Mouse (Mus musculus) layer of hippocampus, adult 2 months (tissue): ENCODE data around the gene Arl4a. TPM values are rescaled to one million over a fixed set of nuclear protein-coding genes. Genes with fewer than 3 reads are reported as not detected.

Experiments used
- DNase-seq, 2 experiments: peaks; one replicate each; pipeline ENCODE4 v3.0.0; 2022; ENCODE audit warnings: low spot score in 2 of 2
- H3K27ac ChIP-seq: fragments of 200-600 bp; 2 replicates; pipeline ENCODE4 v1.8.1; 2022
- H3K4me3 ChIP-seq: fragments of 200-600 bp; 2 replicates; pipeline ENCODE4 v1.8.1; 2022; ENCODE audit warnings: mild to moderate bottlenecking
- CTCF ChIP-seq: fragments of 200-600 bp; conservative IDR thresholded peaks from 2 replicates; pipeline ENCODE4 v1.8.1; 2022; ENCODE audit warnings: antibody characterized with exemption, mild to moderate bottlenecking, moderate library complexity
- total RNA-seq, 2 experiments: library from RNA; stranded (reverse); gene quantifications; 2 replicates each; pipeline ENCODE4 v1.2.3; 2021

The Arl4a gene
- total RNA-seq, 2 experiments from 2014 or later, result 29.9 to 30.5 TPM

DNA sequence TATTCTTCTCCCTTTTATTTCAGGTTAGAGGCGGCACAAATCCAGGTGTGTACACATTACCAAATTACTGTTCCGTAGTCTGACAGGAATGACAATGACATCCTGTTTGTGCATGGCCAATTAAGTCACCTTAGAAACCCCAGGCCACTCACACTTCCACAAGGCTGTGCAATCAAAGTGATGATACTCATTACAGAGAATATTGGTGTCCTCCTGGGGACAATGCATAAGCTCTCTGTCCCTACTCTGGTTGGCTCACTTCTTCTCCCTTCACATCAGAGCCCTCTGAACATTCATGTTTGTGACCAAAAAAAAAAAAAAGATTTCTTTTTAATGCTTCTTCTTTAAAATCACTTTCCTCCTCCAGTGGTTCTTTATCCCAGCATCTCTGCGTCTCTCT, 10.0 kb downstream of the Arl4a start:
- Histone ChIP-seq H3K27ac (peak overlapping the region; percentile 25; the same call in 1 of the 2 replicates), H3K4me3 (no peak overlapping the region)
- no peak for TF ChIP-seq CTCF
- DNase-seq, result no peak

DNA sequence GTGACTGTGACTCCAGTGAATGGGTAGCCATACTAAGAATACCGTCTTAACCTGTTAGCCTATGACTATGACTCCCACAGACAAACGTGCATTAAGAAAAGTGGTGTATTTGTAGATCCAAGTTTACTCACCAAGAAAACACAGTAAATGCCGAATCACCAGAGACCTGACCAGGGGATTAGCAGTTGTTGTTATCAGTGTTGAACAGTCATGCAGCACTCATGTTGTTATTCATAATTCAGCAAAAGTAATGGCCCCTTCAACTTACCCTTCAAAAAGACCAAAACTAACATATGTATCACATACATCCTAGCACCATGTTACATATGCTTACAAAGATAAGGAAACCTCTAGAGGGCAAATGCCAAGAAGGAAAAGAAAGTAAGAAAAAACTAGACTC, 10.4 kb downstream of the Arl4a start:
- Histone ChIP-seq H3K27ac (peak overlapping the region; percentile 25; the same call in 1 of the 2 replicates), H3K4me3 (no peak overlapping the region)
- no peak for TF ChIP-seq CTCF
- DNase-seq, result no peak

DNA sequence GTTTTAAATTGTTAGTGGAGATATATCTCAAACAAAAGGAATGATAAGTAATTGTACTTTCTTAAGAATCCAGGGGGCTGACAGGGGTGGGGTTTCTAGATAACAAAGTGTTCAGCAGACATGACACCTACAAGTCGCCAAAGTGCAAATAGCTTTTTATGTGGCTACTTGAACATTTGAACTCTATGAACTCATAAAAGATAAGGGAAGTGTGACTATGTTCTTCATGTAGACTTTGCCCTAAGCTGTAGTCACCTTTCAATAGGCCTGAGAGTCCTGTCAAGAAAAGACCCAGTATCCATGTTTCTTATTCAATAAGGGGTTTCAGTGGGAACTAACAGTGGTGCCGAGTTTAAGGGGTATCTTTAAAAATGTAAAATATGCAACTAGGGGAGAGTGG, 13.9 kb downstream of the Arl4a start:
- Histone ChIP-seq H3K27ac (no peak overlapping the region), H3K4me3 (no peak overlapping the region)
- no peak for TF ChIP-seq CTCF
- no peak for DNase-seq

DNA sequence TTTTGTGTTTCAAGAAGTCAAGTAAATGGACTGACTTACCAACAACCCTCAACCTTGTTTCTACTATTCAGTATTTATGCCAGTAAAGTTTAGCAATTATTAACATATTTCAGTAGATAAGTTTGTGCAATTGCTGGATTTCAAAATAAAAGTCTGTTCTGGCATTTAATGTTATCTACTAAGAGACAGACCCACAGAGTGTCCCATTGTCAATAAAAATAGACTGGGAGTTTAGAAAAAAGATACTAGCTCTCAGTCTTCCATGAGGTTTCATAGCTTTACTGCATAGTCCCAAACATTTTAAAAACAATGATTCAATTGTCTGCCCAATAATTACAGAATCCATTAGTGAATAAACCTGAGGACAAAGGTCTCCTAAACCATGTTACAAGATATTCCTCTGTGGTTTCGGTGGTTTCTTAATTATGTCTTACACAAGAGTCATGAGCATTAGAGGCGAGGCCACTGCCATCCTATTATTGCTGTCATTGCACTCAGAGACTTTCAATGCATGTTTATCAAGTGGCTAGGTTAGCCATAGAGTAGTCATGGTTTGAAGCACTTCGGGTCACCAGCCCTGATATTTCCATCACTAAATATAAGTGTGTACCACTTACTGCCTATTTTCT, 14.7 kb downstream of the Arl4a start:
- H3K27ac ChIP-seq, result no peak overlapping the region
- no peak for DNase-seq
- TF ChIP-seq CTCF, result no peak
- H3K4me3 ChIP-seq, result no peak overlapping the region

DNA sequence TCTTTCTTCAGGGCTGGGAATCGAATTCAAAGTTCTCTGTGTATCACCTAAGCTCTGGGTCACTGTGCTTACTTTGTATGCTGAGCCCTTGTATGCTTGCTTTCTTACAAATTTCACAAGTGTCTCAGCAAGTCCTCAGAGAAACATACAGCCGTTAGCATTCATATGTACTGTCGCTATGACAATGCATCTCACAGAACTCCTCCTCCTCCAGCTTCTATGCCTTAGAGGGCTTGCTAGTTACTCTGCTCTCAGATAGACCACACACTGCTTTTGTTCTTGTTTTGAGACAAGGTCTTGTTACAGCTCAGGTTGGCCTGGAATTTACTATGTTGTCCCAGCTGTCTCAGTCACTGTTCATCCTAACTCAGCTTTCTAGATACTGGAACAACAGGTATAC, 15.5 kb downstream of the Arl4a start:
- Histone ChIP-seq H3K27ac (no peak overlapping the region), H3K4me3 (no peak overlapping the region)
- DNase-seq, result no peak
- TF ChIP-seq CTCF, result no peak

DNA sequence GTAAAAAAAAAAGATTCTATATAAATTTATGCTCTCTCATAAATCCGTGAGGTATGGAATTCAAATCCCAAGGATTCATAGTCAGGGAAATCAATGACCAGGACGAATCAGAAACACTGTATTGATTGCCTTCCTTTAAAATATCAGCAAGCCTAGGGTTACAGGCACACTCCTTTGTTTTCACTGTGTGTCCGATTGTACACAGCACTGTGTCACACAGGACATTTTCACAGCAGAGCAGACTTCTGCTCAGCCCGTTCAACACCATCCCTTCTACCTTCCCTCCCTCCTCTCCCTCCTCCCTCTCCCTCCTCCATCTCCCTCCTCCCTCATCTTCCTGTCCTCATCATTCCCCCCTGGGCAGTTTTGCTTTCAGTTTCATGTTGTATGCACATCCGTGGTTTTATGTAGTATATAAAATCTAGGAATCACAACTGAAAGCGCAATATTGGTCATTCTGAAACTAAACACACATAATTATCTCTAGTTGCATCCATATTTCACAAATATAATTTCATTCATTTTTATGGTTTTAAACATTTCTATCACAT, 19.8 kb downstream of the Arl4a start:
- Histone ChIP-seq H3K4me3 (no peak overlapping the region), H3K27ac (peak overlapping the region; percentile 81; the same call in 1 of the 2 replicates)
- DNase-seq, result no peak
- TF ChIP-seq CTCF, result no peak

DNA sequence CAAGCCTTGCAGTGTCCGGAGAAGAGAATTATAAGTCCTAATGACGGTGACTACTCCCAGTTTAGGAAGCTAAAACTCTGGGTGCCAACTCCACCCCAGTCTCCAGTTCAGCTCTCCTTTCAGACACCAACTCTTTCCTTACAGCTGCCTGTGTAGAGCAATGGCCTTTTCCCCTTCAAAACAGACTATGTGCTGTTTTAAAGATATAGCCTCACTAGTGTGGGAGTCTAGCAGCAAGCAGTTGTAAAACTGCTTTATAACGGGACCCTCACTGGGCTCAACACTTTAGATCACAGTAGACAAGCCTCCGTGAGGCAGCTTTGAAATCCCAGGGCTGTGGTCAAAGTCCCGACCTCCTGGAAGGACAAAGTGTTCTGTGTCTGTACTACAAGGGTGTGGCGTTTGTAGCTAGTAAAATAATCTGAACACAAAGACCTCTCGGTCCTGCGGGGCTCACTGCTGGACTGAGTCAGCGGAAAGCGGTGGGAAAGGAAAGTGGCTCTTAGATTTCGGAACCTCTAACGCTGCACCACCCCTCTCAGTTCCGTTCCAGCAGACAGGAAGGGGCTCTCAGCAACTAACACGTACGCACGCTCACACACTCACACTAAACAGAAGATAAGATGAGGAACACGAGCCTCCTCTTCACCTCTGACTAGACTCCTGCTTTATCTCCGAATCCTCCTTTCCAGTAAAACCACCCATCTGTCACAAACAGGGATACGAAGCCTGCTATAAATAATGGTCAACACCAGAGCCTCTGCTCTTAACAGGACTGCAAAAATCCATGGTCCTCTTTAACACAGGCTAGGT, 21.0 kb downstream of the Arl4a start:
- peak overlapping the region; percentile 81 for H3K27ac ChIP-seq
- DNase-seq, result peak in 1 of 2 experiments; percentile 1
- H3K4me3 ChIP-seq, result peak overlapping the region; percentile 50
- TF ChIP-seq CTCF, result no peak

DNA sequence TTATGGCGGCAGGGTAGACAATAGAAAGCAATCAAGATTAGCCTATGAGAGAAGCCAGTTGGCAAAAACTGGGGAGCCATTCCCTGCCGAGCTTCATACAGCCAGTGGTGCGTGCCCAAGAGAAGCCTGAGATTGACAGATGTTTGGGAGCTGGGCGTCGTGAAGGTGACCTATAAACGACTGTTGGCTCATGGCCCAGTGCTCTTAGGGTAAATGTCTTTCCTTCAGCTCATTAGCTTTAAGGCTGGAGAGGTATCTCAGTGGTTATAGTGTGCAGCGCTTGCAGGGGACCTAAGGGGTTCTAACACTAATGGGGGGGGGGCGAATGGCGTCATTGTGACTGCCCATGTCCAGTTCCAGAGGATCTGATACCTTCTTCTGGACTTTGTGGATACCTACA, 21.8 kb downstream of the Arl4a start:
- no peak for TF ChIP-seq CTCF
- H3K27ac ChIP-seq, result peak overlapping the region; percentile 81; the same call in 1 of the 2 replicates
- no peak for DNase-seq
- H3K4me3 ChIP-seq, result no peak overlapping the region

DNA sequence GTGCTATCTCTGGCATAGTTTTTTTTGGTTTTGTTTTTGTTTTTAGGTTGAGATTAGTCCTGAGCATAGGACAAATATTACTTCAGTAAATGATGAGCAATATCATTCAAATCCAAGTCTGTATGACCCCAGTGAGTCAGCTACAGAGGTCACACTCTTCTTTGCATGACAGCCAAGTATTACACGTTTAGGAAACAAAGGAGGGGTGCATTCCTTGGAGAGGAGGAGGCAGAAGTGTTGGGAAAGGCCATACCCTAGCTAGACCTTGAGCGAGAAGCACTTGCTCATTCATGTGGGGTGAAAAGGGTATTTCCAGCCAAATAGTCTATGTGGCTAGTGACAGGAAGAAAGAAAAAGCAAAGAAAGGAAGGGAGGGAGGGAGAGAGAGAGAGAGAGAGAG, 28.0 kb downstream of the Arl4a start:
- no peak for TF ChIP-seq CTCF
- Histone ChIP-seq H3K4me3 (no peak overlapping the region), H3K27ac (no peak overlapping the region)
- DNase-seq, result no peak

DNA sequence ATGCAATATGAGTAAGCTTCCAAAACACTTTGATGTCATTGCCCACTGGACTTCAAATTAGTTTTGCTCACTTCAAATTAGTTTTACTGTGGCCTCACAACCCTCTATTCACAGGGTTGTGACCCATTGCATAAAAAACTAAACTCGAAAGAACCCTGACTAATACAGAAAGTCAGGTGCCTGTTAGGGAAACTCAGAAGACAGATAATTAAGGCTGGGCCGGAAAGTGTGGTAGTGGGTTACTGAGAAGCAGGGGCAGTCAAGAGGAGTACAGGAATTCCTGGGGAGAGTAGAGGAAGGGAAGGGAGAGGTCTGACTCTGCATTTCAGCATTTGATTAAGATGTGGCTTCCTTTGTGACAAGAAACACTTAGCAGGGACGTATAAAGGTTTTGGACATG, 29.4 kb downstream of the Arl4a start:
- Histone ChIP-seq H3K4me3 (no peak overlapping the region), H3K27ac (no peak overlapping the region)
- TF ChIP-seq CTCF, result no peak
- no peak for DNase-seq

DNA sequence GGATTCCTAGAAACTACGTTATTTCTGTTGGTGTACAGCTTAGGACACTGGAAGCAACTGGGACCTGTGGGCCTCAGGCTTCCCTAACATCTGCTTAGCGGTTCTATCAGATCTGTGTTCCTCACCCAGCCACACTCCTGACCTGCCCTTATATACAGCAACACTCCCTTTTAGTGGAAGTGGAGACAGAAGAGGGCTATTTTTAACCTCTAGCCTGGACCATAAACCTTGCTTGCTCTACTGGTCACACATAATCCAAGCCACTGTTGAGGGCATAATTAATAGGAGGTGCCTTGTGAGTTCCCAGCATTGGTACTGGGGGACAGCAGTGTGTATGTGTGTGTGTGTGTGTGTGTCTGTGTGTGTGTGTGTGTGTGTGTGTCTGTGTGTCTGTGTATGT, 33.1 kb downstream of the Arl4a start:
- no peak overlapping the region for H3K27ac ChIP-seq

DNA sequence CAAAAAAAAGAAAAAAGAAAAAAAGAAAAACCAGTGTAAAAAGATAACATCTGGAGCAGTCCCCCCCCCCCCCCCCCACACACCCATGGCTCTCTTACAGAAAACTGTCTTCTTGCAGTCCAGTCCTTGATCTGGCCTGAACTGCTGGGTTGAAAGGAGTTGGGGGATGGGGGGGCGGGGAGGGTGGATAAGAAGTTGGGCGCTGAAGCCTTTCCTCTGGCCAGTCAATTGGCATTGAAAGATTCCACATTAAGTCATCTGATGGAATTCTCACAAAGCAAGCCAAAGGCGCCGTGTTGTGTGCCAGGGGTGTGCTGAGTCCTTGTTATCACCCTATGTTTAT, 39.0 kb downstream of the Arl4a start:
- Histone ChIP-seq H3K4me3 (no peak overlapping the region), H3K27ac (no peak overlapping the region)
- DNase-seq, result no peak
- TF ChIP-seq CTCF, result no peak

More for the DNA sequence above, 33.1 kb downstream of the Arl4a start:
- no peak overlapping the region for H3K4me3 ChIP-seq
- TF ChIP-seq CTCF, result no peak
- no peak for DNase-seq

DNA sequence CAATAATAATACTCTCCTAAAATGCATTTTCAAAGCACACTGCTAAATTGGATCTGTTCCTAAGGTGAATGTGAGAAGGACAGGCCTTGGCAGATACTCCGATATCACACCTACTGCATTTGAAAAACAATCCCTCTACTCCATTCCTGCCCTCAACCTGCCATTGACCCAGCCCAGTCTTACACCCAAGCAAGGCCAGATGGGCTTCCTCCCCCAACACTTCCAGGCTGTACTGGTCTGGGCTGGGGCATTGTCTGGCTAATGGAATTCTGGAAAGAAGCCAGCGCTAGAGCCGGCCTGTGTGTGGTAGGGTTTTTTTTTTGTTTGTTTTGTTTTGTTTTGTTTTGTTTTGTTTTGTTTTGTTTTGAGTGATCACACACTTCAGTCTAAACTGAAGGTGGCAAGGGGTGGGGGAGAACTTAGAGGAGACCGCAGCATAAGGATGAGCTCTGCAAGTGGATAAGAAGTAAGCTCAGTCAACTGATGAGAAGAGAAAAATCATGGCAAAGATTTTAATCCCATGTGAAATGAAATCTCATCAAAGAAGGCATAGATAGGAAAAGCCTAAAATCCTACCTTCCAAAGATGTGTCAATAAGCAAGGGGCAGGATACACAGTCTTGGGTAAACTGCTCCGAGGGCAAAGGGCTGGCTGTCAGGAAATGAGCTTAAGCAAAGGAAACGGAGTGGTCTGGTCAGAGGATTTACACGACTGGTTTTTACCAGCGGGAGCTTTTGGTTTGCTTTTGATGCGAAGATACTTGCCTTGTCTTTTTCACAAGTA, 39.6 kb downstream of the Arl4a start:
- H3K4me3 ChIP-seq, result no peak overlapping the region
- TF ChIP-seq CTCF, result no peak
- no peak overlapping the region for H3K27ac ChIP-seq
- DNase-seq, result no peak
